Mouse (Mus musculus): ENCODE measurements around the gene Gtf2ird1.
A peak's percentile ranks its signal among the peaks of the same experiment; 100 is the strongest.

Gene Gtf2ird1

DNA sequence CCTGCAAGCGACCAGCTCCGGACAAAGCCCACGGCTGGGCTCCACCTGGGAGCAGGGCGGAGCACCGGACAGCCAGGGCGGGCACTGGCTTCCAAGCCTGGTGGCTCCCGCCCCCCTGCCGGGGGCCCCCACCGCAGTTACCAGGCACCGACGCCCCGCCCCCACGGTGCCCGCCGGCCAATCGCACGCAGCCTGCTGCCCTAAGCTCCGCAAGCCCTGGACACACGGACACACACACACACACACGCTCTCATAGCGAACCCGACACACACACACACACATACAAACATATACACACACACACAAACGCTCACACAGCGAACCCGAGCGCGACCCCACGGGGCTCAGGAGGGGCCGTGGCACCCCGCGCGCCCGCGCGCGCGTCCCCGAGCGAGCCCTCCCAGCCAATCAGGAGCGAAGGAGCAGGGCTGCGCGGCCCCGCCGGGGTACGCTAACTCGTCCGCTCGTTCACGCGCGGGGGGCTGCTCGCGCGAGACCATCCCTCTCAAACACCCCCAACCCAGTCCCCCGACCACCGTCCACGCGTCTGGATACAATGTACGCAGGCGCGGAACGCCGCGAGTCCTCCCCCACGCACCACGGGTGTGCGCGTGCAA lies 143.0 kb downstream of the Gtf2ird1 start:
- DNase-seq (ENCODE audit: low spot score): peak; percentile 87

DNA sequence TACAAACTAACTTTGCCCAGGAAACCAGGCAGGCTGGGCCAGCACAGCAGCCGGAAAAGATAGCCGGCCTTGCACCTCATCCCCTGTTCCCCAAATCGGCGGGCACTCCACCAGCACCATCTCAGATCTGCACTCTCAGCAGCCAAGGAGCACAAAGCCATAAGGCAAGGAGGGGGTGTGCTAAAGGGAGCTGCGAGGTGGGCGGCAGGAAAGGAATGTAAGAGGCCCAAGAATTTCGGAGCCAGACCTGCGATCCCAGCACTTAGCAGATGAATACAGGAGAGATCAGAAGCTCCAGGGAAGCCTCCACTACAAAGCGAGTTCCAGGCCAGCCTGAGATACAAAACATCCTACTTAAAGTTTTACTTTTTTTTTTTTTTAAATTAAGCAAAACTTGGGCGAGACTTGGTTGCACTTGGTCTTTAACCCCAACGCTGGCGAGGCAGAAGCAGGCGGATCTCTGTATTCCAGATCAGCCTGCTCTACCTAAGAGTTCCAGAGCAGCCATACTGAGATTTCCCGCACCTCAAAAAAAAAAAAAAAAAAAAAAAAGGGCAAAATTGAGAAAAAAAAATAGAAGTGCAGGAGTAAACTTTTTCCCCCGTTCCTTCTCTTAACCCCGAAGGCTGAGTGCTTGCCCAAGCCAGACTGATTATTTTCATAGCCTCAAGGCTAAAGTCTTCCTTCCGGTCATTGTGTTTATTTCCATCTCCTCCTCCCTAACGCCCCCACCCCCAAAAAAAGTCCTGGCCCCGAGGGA lies 143.6 kb downstream of the Gtf2ird1 start:
- DNase-seq (ENCODE audit: low spot score): no peak

DNA sequence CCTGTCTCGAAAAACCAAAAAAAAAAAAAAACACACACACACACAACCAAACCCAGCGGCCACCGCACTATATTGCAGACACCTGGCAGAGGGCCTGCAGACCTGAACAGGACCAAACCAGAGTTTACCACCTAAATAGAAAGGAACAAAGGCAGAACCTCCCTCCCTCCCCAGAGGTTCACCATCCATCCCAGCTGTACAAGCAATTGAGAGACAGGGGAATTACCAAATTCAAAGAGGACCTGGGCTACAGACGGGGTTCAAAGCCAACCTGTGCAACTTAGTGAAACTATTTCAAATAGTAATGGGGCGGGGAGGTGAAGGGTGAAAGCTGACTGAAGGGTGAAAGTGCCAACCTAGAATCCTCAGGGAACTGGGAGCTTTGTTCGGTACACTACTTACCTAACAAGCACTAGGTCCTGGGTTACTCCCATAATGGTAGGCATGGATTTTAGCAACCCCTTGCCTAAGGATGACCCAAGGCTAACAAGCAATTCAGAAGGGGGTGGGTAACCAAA lies 144.6 kb downstream of the Gtf2ird1 start:
- no peak for DNase-seq (ENCODE audit: low spot score)

DNA sequence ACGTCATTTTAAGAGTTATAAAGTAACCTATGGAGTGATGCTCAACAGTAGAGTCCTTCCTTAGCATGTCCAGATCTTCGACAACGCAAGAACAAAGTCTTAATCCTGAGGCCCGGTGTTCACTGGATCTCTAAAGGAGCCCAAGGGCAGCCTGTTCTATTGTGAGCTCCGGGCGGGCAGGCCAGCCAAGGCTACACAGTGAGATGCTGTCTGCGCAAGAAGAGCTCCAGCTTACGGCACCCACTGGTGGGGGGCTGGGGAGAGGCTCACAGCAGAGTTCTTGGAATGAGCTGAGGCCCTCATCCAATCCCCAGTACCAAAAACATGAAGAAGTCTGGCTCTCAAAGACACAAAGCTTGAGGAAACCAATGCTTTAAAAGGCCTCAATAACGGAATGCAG lies 146.3 kb downstream of the Gtf2ird1 start:
- no peak for DNase-seq (ENCODE audit: low spot score)

DNA sequence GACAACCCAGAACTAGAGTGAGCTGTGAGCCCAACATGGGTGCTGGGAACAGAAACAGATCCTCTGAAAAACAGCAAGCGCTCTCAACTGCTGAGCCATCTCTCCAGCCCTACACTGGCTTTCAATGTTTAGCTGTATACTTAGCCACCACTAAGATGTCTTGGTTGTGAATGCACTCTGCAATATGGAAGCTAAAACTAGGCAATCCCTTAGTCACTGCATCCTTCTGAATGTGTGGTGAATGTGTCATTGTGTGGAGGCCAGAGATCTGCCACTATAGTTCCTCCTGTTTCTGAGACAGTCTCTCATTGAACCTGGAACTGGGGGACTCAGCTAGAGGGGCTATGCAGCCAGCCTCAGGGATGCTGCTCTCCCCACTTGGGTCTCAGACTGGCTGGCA lies 147.2 kb downstream of the Gtf2ird1 start:
- no peak for DNase-seq (ENCODE audit: low spot score)

All from c-Kit-positive CD71-positive TER-119-positive erythroid progenitor cells, embryonic 14.5 days (primary cell).